Mouse (Mus musculus) lung, postnatal 0 days (tissue): Measurements from ENCODE around the gene Vmn2r86. TPM values are rescaled to one million over a fixed set of nuclear protein-coding genes. Genes with fewer than 3 reads are reported as not detected.
"Not testable (repeated sequence)": the region's sequence is repeated elsewhere in the genome, so short reads cannot be mapped to it uniquely, and the experiment has no call there.

Experiments
- ATAC-seq: fragments of 200-750 bp; cut with Nextera tagmentation; 2 replicates; pipeline ENCODE4 v1.8.0; 2017; ENCODE audit warnings: moderate library complexity
- DNase-seq: peaks from one replicate; pipeline ENCODE4 v3.0.0-alpha.2; 2016; ENCODE audit warnings: low spot score
- H3K27ac ChIP-seq: fragments of 300-500 bp; sonication (generic); 2 replicates; pipeline ENCODE4 v1.5.1; 2014; ENCODE audit warnings: antibody characterized with exemption, mild to moderate bottlenecking, low read length, mixed read lengths
- H3K27me3 ChIP-seq: fragments of 300-500 bp; sonication (generic); replicated peaks from 2 replicates; pipeline ENCODE4 v1.6.1; 2014; ENCODE audit warnings: low read length, mixed read lengths; ENCODE audit not compliant: insufficient read depth
- H3K36me3 ChIP-seq: fragments of 300-500 bp; sonication (generic); 2 replicates; pipeline ENCODE4 v1.6.1; 2014; ENCODE audit warnings: low read length, mixed read lengths; ENCODE audit not compliant: insufficient read depth
- H3K4me1 ChIP-seq: fragments of 300-500 bp; sonication (generic); 2 replicates; pipeline ENCODE4 v1.6.1; 2014; ENCODE audit warnings: antibody characterized with exemption, low read depth, low read length, mixed read lengths; ENCODE audit not compliant: insufficient read depth
- H3K4me2 ChIP-seq: fragments of 300-500 bp; sonication (generic); replicated peaks from 2 replicates; pipeline ENCODE4 v1.6.1; 2014; ENCODE audit warnings: low read depth, mild to moderate bottlenecking, low read length, moderate library complexity, mixed read lengths
- H3K4me3 ChIP-seq: fragments of 300-500 bp; sonication (generic); 2 replicates; pipeline ENCODE4 v1.5.1; 2014; ENCODE audit warnings: low read depth, low read length
- H3K9ac ChIP-seq: fragments of 300-500 bp; sonication (generic); replicated peaks from 2 replicates; pipeline ENCODE4 v1.6.1; 2014; ENCODE audit warnings: low read depth, mild to moderate bottlenecking
- H3K9me3 ChIP-seq: fragments of 300-500 bp; sonication (generic); 2 replicates; pipeline ENCODE4 v1.6.1; 2016; ENCODE audit warnings: low read length, mixed read lengths
- CTCF ChIP-seq: IDR thresholded peaks from 2 replicates; pipeline ENCODE4 v1.5.1; 2016; ENCODE audit warnings: antibody characterized with exemption, mild to moderate bottlenecking
- EP300 ChIP-seq: IDR thresholded peaks from 2 replicates; pipeline ENCODE4 v1.6.1; 2016; ENCODE audit warnings: antibody characterized with exemption, mild to moderate bottlenecking, control low read depth
- WGBS: fragments of 180-500 bp; shearing (Covaris S2); extraction: QIAGEN DNeasy Blood & Tissue Kit; methylation state at CpG from one replicate; pipeline ENCODE4 v1.1.7; 2014; 5-methylcytosine and 5-hydroxymethylcytosine counted together
- polyA plus RNA-seq: library from polyadenylated mRNA; unstranded; fragments of >200 nt; fragmentation: Nextera tagmentation; extraction: Ambion mirVana; gene quantifications from 2 replicates; pipeline ENCODE4 v1.2.1, GENCODE M21; 2015

Gene Vmn2r86
- not detected in 2 replicates for polyA plus RNA-seq

DNA sequence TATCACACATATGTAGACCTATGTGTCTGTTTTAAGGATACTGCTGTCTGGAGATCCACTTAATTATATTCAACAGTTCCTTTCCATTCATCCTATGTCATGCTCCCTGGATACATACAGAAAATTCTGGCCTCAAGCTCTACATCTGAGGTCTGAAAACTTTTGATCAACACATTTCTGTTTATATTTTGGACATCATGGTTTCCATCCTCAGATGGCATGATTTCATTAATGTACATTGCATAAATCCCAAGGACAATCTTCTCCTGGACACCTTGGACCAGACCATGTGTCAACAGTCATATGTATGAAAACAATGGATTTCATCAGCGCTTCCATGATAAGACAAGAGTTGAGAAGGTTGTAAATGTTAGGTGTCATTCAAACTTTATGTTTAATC lies at the start of gene Vmn2r86:
Gene Vmn2r86, minus strand, starts transcription at position 101 of the 400 bp plus-strand sequence.
- H3K9ac ChIP-seq, H3K27me3 ChIP-seq, H3K9me3 ChIP-seq, H3K27ac ChIP-seq, ATAC-seq, H3K4me3 ChIP-seq, H3K4me1 ChIP-seq, DNase-seq, H3K36me3 ChIP-seq, H3K4me2 ChIP-seq: not testable (repeated sequence)
- 91% methylated on average over 1 of the region's 1 CpGs for WGBS

DNA sequence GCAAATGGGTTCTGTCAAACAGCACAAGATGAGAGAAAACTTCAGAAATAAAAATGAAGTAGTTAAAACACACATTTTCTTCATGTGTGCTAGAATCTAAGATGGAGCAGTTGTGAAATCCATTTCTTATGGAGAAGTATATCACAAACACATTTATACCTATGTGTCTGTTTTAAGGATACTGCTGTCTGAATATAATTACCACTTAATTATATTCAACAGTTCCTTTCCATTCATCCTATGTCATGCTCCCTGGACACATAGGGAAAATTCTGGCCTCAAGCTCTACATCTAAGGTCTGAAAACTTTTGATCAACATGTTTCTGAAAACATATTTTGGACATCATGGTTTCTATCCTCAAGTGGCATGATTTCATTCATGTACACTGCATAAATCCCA lies 41.4 kb upstream of the Vmn2r86 start, which contains the start of gene Vmn2r87:
Gene Vmn2r87, minus strand, starts transcription at position 101 of the 400 bp plus-strand sequence.
- H3K36me3 ChIP-seq = no peaks in the 10 kb centered on the region
- DNase-seq (no peak), ATAC-seq (no peak)
- H3K4me2 ChIP-seq = no peak within 1 kb of the TSS
- H3K4me3 ChIP-seq = no peak within 1 kb of the TSS
- H3K9me3 ChIP-seq = no peaks in the 10 kb centered on the region
- H3K27ac ChIP-seq = no peak within 1 kb of the TSS
- TF ChIP-seq EP300 (no peak), CTCF (no peak)
- H3K9ac ChIP-seq = no peak within 1 kb of the TSS
- H3K27me3 ChIP-seq = no peaks in the 10 kb centered on the region
- H3K4me1 ChIP-seq = no peaks in the 10 kb centered on the region

DNA sequence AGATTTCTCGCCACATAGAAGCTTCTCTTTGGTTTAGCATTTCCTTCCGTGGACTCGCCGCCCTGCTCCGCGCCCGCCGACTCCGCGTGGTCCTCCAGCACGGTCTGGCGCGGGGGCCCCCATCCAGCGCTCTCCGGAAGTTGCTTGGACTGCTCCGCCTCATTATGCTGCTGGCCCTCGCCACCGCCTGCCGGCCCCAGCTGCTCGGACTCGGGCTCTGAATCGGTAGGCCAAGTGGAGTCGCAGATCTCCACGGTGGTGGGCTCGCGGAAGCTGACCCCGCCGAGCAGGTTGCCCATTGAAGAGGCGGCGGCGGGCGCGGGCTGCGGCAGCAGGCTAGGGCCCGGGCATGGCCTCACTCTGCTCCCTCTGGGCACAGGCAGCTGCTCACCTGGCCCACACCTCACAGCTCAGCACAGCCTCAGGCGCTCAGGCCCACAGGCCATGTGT lies 14.5 kb upstream of the Vmn2r86 start:
- H3K9ac ChIP-seq = no peak overlapping the region
- H3K27ac ChIP-seq = no peak overlapping the region
- no peaks in the 10 kb centered on the region for H3K9me3 ChIP-seq
- DNase-seq = peak; percentile 40
- WGBS = 7% methylated on average over 36 of the region's 36 CpGs
- peak; percentile 87 for ATAC-seq
- no peaks in the 10 kb centered on the region for H3K36me3 ChIP-seq
- H3K4me3 ChIP-seq = peak overlapping the region; percentile 38
- H3K27me3 ChIP-seq = no peaks in the 10 kb centered on the region
- H3K4me1 ChIP-seq = no peaks in the 10 kb centered on the region
- H3K4me2 ChIP-seq = peak overlapping the region; percentile 77
- no peak for TF ChIP-seq CTCF
- TF ChIP-seq EP300 = no peak

DNA sequence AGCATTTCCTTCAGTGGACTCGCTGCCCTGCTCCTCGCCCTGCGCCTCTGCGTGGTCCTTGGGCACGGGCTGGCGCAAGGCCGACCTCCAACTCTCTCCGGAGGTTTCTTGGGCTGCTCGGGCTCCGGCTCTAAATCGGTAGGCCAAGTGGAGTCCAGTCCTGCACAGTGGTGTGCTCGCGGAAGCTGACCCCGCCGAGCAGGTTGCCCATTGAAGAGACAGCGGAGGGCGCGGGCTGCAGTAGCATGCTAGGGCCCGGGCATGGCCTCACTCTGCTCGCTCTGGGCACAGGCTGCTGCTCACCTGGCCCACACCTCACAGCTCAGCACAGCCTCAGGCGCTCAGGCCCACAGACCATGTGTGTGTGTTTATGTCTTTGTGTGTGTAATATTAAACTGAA lies 11.1 kb downstream of the Vmn2r86 start:
- H3K4me3 ChIP-seq = no peak overlapping the region
- no peaks in the 10 kb centered on the region for H3K36me3 ChIP-seq
- no peak overlapping the region for H3K9ac ChIP-seq
- DNase-seq (no peak), ATAC-seq (no peak)
- no peaks in the 10 kb centered on the region for H3K27me3 ChIP-seq
- no peak overlapping the region for H3K27ac ChIP-seq
- H3K4me1 ChIP-seq = no peaks in the 10 kb centered on the region
- TF ChIP-seq EP300 = no peak
- TF ChIP-seq CTCF = no peak
- no peak overlapping the region for H3K4me2 ChIP-seq
- WGBS = 90% methylated on average over 21 of the region's 21 CpGs
- no peaks in the 10 kb centered on the region for H3K9me3 ChIP-seq

GRCm38 (mm10) chr10:130434185-130434898 lies 21.5 kb downstream of the Vmn2r86 start:
- H3K9ac ChIP-seq, H3K27me3 ChIP-seq, H3K9me3 ChIP-seq, H3K36me3 ChIP-seq, H3K4me3 ChIP-seq, H3K27ac ChIP-seq, ATAC-seq, H3K4me2 ChIP-seq, DNase-seq, H3K4me1 ChIP-seq: not testable (repeated sequence)
- WGBS = 76% methylated on average over 11 of the region's 11 CpGs

DNA sequence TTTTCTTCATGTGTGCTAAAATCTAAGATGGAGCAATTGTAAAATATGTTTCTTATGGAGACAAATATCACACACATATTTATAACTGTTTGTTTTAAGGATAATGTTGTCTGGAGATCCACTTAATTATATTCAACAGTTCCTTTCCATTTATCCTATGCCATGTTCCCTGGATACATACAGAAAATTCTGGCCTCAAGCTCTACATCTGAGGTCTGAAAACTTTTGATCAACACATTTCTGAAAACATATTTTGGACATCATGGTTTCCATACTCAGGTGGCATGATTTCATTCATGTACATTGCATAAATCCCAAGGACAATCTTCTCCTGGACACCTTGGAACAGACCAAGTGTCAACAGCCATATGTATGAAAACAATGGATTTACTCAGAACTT lies 26.2 kb downstream of the Vmn2r86 start, which contains the start of gene Vmn2r85:
Gene Vmn2r85, minus strand, starts transcription at position 101 of the 400 bp plus-strand sequence.
- not testable (repeated sequence) for H3K9ac ChIP-seq, H3K4me2 ChIP-seq, H3K4me1 ChIP-seq, H3K4me3 ChIP-seq, DNase-seq, ATAC-seq, H3K27me3 ChIP-seq, H3K27ac ChIP-seq, H3K9me3 ChIP-seq, H3K36me3 ChIP-seq

DNA sequence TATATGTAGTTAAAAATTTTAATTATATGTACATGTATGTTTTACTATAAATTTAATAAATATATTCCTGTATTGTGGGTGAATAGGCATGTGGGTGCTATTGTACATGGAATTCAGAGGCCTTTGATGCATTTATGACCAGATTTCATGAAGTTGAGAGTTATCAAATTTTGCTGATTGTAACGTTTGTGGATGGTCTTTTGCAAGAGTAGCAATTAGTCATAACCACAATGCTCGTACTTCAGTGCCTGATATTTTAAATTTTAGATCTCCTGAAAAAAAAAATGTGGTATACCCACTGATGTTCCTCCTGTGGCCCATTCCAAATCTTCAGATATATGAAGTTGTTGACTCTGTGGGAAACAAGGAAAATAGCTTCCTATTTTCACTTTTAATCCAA lies 33.5 kb downstream of the Vmn2r86 start:
- H3K9ac ChIP-seq, DNase-seq, H3K9me3 ChIP-seq, H3K27me3 ChIP-seq, ATAC-seq, H3K4me1 ChIP-seq, H3K36me3 ChIP-seq, H3K4me2 ChIP-seq, H3K4me3 ChIP-seq, H3K27ac ChIP-seq: not testable (repeated sequence)
- 49% methylated on average over 2 of the region's 2 CpGs for WGBS
